Mouse (Mus musculus) C2C12 (cell line): Measurements from ENCODE around the gene Chpf.

ENCODE experiments used
- CEBPB ChIP-seq: IDR thresholded peaks from one replicate; pipeline ENCODE4 v1.6.1; 2011; ENCODE audit warnings: low read depth, mild to moderate bottlenecking, control low read depth, moderate library complexity
- CTCF ChIP-seq: IDR thresholded peaks from one replicate; pipeline ENCODE4 v1.5.1; 2011; ENCODE audit not compliant: control insufficient read depth, insufficient read depth, insufficient read length
- FOSL1 ChIP-seq: IDR thresholded peaks from one replicate; pipeline ENCODE4 v1.8.0; 2011; ENCODE audit warnings: mild to moderate bottlenecking, low read length; ENCODE audit not compliant: poor library complexity, insufficient read depth, severe bottlenecking
- MAX ChIP-seq: IDR thresholded peaks from one replicate; pipeline ENCODE4 v1.6.1; 2011; ENCODE audit warnings: mild to moderate bottlenecking, control low read depth
- MYOD1 ChIP-seq: IDR thresholded peaks from one replicate; pipeline ENCODE4 v1.6.1; 2011; ENCODE audit warnings: low read depth; ENCODE audit not compliant: control insufficient read depth, insufficient read length
- MYOG ChIP-seq: IDR thresholded peaks from one replicate; pipeline ENCODE4 v1.6.1; 2011; ENCODE audit not compliant: control insufficient read depth, insufficient read length; ENCODE audit errors: extremely low read depth
- USF1 ChIP-seq: IDR thresholded peaks from one replicate; pipeline ENCODE4 v1.6.1; 2011; ENCODE audit warnings: low read depth, mild to moderate bottlenecking, control low read depth, moderate library complexity

- TF ChIP-seq CTCF = no peak
- TF ChIP-seq MYOG = no peak
- no peak for TF ChIP-seq CEBPB
- TF ChIP-seq MAX = no peak
- peak; percentile 20 for TF ChIP-seq USF1
- TF ChIP-seq MYOD1 = no peak
- no peak for TF ChIP-seq FOSL1
Measured at GRCm38 (mm10) chr1:75458025-75458788, 20.9 kb downstream of the Chpf start.
